Mouse (Mus musculus) naive thymus-derived CD4-positive, alpha-beta T cell, adult 2 months (primary cell): ENCODE data around the gene Syt2.

Experiments used
- DNase-seq: peaks from one replicate; pipeline ENCODE4 v3.0.0-alpha.2; 2011; ENCODE audit warnings: low read depth

Gene Syt2

GRCm38 (mm10) chr1:134772821-134773220 is 126.3 kb downstream of the Syt2 start:
- DNase-seq, result no peak

- DNase-seq, result no peak
Observed at GRCm38 (mm10) chr1:134773256-134773655, 126.8 kb downstream of the Syt2 start.

DNA sequence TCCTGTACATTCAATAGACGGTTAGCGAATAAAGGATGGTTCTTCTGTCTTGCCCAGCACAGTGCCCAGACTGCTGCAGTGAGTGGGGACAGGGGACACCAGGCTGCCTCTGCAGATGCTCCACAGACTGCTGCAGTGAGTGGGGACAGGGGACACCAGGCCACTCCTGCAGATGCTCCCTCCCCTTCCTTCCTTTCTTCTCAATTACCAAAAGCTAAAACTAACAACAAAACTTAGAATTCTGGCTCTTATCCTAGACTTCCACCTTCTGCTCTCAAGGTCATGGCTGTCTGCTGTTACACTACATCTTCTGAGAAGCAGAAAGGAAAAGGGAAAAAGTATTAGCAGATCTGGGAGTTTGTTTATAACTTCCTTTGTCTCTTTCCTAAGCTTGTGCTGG is 127.8 kb downstream of the Syt2 start:
- no peak for DNase-seq

- DNase-seq, result no peak
Observed at GRCm38 (mm10) chr1:134774728-134775287, 128.3 kb downstream of the Syt2 start.

- no peak for DNase-seq
Observed at GRCm38 (mm10) chr1:134775631-134776030, 129.2 kb downstream of the Syt2 start.

DNA sequence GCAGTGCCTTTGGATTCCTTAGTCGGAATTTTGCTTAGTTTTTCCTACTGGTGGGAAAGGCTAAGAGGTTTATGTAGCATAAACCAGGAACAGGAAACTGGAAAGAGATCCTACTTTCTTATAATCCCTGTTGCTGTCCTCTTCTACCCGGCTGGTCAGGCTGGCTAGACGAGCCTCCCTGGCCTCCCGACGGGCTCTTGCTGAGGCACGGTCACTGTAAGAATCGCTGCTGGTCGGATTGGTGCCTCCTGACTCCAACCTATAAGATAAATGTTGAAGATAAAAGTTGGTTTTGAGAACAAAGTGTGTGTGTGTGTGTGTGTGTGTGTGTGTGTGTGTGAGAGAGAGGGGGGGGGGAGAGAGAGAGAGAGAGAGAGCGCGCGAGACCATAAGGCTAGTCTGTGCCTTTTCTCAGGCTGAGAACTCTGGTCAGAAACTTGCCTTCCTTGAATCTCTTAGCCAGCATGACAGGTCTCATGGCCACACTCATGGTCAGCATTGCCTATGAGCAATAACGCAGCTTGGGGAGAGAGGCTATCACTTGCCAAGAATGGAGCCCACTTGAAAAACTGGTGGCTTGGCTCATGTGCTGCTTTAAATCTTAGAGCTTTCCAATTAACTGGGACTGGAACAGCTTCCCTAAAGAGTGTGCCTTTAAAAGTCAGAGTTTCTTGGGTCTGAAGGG is 130.9 kb downstream of the Syt2 start:
- DNase-seq, result no peak

- no peak for DNase-seq
Observed at GRCm38 (mm10) chr1:134777936-134778548, 131.6 kb downstream of the Syt2 start.

- no peak for DNase-seq
Observed at GRCm38 (mm10) chr1:134782797-134783196, 136.3 kb downstream of the Syt2 start.

DNA sequence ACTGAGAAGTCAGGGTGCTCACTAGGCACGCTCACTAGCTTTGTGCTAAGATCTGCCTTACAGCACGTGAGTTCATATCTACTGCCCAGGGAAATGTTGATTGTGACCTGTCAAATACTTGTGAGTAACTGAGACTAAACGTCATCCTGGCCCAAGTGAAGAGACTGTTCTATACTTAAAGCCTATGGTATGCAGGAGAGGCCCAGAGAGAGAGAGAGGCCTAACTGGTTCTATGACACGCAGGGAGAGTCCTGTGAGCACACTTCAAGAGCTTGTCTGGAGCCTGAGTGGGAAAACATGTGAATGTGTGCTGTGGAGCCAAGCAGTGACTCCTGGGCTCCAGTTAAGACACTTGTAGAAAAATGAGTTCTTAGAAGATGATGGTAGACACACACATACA is 137.5 kb downstream of the Syt2 start:
- no peak for DNase-seq

GRCm38 (mm10) chr1:134784481-134784880 is 138.0 kb downstream of the Syt2 start:
- no peak for DNase-seq

DNA sequence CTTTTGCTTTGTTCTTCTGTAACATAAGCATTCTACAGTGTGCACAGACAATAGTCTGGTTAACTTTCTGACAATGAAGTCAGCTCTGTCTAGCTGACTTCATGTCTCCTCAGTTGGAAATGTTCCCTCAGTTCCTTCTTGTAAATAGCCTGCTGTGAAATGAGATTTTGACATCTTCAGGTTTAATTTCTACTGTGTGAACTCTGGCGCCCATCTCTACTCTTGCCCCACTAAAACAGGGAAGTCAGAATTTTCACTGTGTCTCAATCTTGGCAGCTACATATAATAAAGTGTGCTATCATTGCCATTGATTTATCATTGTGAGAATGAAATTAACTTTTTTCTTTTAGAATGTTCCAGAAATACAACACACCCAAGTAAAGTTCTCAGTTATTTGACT is 138.4 kb downstream of the Syt2 start:
- no peak for DNase-seq

DNA sequence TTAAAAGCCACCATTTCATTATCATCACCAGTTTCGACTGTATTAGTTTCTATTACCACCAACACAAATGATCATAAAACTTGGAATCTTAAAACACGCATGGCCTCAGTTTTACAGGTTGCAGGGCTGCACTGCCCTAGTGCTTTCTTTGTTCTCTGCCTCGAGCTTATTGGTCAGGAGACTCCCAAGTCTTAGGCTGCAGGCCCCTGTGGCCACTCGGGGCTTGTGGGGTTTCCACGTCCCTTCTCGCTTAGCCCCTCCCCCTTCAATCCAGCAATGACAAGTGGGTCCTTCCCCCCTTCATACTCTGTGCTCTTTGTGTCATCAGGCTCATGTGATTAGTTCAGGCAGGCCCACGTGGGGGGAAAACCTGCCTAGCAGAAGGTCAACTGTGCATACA is 141.6 kb downstream of the Syt2 start:
- no peak for DNase-seq

DNA sequence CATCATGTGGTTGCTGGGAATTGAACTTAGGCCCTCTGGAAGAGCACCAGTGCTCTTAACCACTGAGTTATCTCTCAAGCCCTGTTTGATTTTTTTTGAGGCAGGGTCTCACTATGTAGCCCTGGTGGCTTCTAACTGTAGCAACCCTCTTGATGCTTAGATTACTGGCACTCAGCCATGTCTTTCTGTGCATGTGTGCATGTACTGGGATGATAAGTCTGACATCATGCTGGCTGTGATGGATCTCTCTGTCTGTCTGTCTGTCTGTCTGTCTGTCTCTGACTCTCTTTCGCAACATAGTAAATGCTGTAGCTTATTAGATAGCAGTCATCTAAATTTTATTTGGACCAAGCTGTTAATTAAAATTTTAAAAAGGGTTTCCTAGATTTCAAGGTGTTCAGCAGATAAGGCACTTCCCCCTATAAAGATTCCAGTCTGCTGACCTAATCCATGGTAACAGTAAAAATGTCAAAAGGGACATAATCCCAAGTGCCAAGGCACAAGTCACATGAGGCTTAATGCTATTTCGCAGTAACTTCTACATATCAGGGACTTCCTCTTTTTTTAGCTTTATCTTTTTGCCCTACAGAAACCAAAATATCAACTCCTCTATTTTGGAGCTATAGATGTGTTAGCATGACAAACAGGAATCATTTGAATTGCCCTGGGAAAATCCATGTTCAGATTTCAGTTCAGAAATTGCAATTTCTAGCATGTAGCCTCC is 144.4 kb downstream of the Syt2 start:
- DNase-seq, result no peak

GRCm38 (mm10) chr1:134791456-134791855 is 145.0 kb downstream of the Syt2 start:
- DNase-seq, result no peak

GRCm38 (mm10) chr1:134796076-134796475 is 149.6 kb downstream of the Syt2 start:
- no peak for DNase-seq

DNA sequence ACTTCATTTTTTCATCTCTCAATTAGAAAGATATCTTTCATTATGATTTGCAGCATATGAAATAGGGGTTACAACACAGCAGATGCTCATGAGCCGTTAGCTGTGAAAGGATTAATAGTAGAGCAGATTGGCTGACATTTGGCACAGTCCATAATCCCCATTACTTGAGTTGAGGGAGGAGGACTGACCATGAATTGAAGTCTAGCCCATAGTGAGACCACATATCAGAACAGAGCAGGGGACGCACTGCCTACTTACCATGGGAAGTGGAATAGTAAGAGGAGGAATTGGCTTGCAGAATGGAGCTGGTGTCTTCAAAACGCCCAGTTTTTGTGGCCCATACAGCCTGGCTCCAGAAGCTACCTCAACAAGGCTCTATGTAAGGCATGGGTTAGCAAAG is 150.1 kb downstream of the Syt2 start:
- no peak for DNase-seq

DNA sequence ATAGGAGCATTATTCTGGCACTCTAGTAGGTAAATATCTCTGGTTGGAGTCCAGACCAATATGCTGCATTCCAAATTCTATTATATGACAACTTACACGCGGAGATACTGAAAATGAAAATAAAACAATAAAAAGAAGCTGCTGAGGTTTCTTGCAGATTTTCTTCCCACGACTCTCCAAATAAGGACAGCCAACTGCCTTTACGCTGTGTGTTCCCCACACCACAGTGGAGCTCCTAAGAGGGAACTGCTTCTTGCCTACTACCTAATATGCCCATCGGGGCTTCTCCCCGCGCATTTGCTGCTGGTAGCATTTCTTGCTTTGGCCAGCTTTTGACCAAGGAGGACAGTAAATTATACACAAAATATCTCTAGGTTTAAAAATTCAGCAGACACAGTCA is 155.3 kb downstream of the Syt2 start:
- DNase-seq, result no peak

DNA sequence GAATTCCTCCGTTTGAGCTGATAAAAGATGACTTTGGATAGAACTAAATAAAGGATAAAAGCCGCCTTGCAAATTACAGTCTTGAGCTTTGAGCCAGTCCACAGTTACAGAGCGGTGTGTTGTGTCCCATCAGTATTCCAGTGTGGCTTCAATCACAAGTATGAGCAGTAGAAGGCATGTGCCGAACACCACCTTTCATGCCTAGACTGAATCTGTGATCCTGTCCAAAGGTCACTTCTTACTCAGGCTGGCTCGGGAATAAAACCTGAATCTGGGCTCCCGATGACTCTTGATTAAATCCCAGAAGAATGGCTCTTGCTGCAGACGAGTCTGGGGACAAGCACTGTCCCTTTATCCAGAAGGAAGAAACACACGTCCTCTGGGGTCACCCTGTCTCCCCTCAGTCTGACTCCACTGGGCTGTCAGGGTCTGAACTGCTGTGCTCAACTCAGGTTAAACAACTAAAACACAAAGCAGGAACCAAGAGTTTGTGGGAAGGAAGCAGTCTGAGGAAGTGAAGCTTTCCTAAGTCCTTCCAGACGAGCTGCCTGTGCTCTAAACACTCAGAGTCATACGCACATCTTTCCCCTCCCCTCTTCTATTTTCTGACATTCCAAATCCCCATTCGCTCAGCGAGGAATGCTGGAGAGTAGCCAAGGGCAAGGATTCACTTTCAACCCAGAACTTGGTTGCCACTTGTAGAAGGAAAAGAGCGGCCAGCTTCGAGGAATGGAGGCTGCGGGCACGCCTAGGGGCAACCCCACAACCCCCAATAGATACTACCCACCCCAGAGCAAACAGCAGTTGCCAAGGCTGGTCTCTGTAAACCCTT is 157.0 kb downstream of the Syt2 start:
- DNase-seq, result no peak

- no peak for DNase-seq
Observed at GRCm38 (mm10) chr1:134804373-134804772, 157.9 kb downstream of the Syt2 start.

- no peak for DNase-seq
Observed at GRCm38 (mm10) chr1:134805471-134805870, 159.0 kb downstream of the Syt2 start.
